Mouse (Mus musculus): ENCODE data around the gene Ncapg2. TPM values are rescaled to one million over a fixed set of nuclear protein-coding genes. Genes with fewer than 3 reads are reported as not detected.

Ncapg2 gene
- polyA plus RNA-seq, 1 experiment = 5.3 TPM

Other genes with a start within 250 kb of the Ncapg2 start
- gene Wdr60, start 142.4 kb upstream of the Ncapg2 start, polyA plus RNA-seq (2012; rRNA removed) = 27.8 TPM in 2 replicates
- not detected in 2 replicates for gene Gm11027, start 130.0 kb upstream of the Ncapg2 start, polyA plus RNA-seq (2012; rRNA removed)
- 21.0 and 21.2 TPM in 2 replicates for gene Esyt2, start 124.2 kb upstream of the Ncapg2 start, polyA plus RNA-seq (2012; rRNA removed)
- gene Ptprn2, start 80.3 kb downstream of the Ncapg2 start, polyA plus RNA-seq (2012; rRNA removed) = 129 and 146 TPM in 2 replicates

Data from frontal cortex, adult 2 months (tissue).